Mouse (Mus musculus): ENCODE results near the gene Zzz3.

- no peak for TF ChIP-seq POLR2A (IDR thresholded peaks at IDR 0.05; ENCODE audit: low read depth, low read length)
- TF ChIP-seq CTCF (conservative IDR thresholded peaks at IDR 0.05; ENCODE audit: insufficient read depth, insufficient read length, low read depth, low read length), result no peak
Observed at GRCm38 (mm10) chr3:152444114-152444513, 48.8 kb downstream of the Zzz3 start.
